26 mouse cellular contexts compared by ENCODE assay signal in genomic region chr11:102941236-102941635, GRCm38 (mm10). TPM values are rescaled to one million over a fixed set of nuclear protein-coding genes. Genes with fewer than 3 reads are reported as not detected.
DNase-seq lines count a peak whose midpoint lies in the region; ATAC-seq and TF ChIP-seq lines count a peak whose summit lies in the region.
"Had no signal": no experiment of that assay in that cellular context is flagged by ENCODE, and none has a peak within 500 bp of the region (broad histone marks: within the 10 kb centered on the region; RNA-seq: fewer than 3 reads in every experiment).

No protein-coding gene starts in this region.

- H3K9me3 ChIP-seq in hindbrain, embryonic 13.5 days, result no peaks in the 10 kb centered on the region
- H3K9me3 ChIP-seq in hindbrain, embryonic 10.5 days, result no peaks in the 10 kb centered on the region
- H3K9me3 ChIP-seq in CH12.LX (replicated peaks; ENCODE audit: low read length) (peaks cover 12% of the 10 kb centered on the region), ES-E14 (ENCODE audit: control insufficient read depth, insufficient read depth, low read depth, low read length) (no peaks in the 10 kb centered on the region), MEL (replicated peaks; ENCODE audit: insufficient read depth, low read length) (no peaks in the 10 kb centered on the region)

- H3K9ac ChIP-seq in hindbrain, embryonic 13.5 days, result peak overlapping the region; percentile 24; the same call in 1 of the 2 replicates
- H3K9ac ChIP-seq in CH12.LX (ENCODE audit: insufficient read depth, low read depth), result no peak overlapping the region
- no peak overlapping the region for H3K9ac ChIP-seq in ES-E14 (ENCODE audit: insufficient read depth, low read depth, low read length, poor library complexity, severe bottlenecking)
- no peak overlapping the region for H3K9ac ChIP-seq in MEL (ENCODE audit: control insufficient read depth, low read depth, low read length, poor library complexity, severe bottlenecking)

- DNase-seq in hindbrain, embryonic 10.5 days (ENCODE audit: low spot score), result no peak
- DNase-seq in CH12.LX (ENCODE audit: extremely low read depth) (no peak), ES-E14 (ENCODE audit: low read depth, low spot score) (no peak), MEL (ENCODE audit: low read depth, low spot score) (no peak)
- no peak for DNase-seq in kidney, adult 9 months
- no peak for DNase-seq in spleen, postnatal 36 days (ENCODE audit: low spot score in 2 of 2)
- no peak for DNase-seq in heart, postnatal 14 days
- DNase-seq: adrenal gland, adult 2 months; adrenal gland, adult 8-10 months; adrenal gland, postnatal 10 days; adrenal gland, postnatal 14 days; adrenal gland, postnatal 25 days; adrenal gland, postnatal 36 days; B cell, adult 2 months; cerebellum, adult 11 months; cerebellum, adult 11-12 months; cerebellum, adult 18-20 months; cerebellum, adult 2 months; cerebellum, adult 8-10 months had no signal

- no peak for ATAC-seq in hindbrain, embryonic 13.5 days (ENCODE audit: low FRiP score)
- ATAC-seq: activated CD4-positive, CD25-positive, alpha-beta regulatory T cell, adult 4 months; CD4-positive, CD25-positive, alpha-beta regulatory T cell, adult 4 months; Patski had no signal

- peaks cover 64% of the 10 kb centered on the region for H3K4me1 ChIP-seq in hindbrain, embryonic 13.5 days (replicated peaks)
- peaks cover 52% of the 10 kb centered on the region for H3K4me1 ChIP-seq in hindbrain, embryonic 10.5 days (replicated peaks)
- H3K4me1 ChIP-seq in CH12.LX (ENCODE audit: control insufficient read depth in 1 of 2, insufficient read depth in 2 of 2), result peaks cover 3 to 32% of the 10 kb centered on the region in 2 experiments
- H3K4me1 ChIP-seq in ES-E14 (ENCODE audit: control insufficient read depth in 2 of 2, insufficient read depth in 2 of 2, low read length in 2 of 2, poor library complexity in 1 of 2), result peaks cover 0 to 4% of the 10 kb centered on the region in 2 experiments; a peak in 2 of 4 replicates
- peaks cover 0 to 10% of the 10 kb centered on the region in 2 experiments; a peak in 1 of 4 replicates for H3K4me1 ChIP-seq in MEL (ENCODE audit: control insufficient read depth in 1 of 2, insufficient read depth in 2 of 2, low read length in 2 of 2)

- in situ Hi-C loops in CH12.LX (cut with MboI; ENCODE audit: low pct_ligation_motif_present, low pct_unique_long_range_greater_than_20kb, low sequenced_read_pairs) (no loop called here), ES-E14 (cut with MboI; ENCODE audit: low sequenced_read_pairs in 2 of 2, unreplicated experiment in 2 of 2) (no loop called here)

- no peaks in the 10 kb centered on the region for H3K36me3 ChIP-seq in hindbrain, embryonic 13.5 days
- no peaks in the 10 kb centered on the region for H3K36me3 ChIP-seq in hindbrain, embryonic 10.5 days
- H3K36me3 ChIP-seq in CH12.LX (replicated peaks in 1 of 2; ENCODE audit: control insufficient read depth in 1 of 2, insufficient read depth in 1 of 2, low read length in 1 of 2), result no peaks in the 10 kb centered on the region
- H3K36me3 ChIP-seq in ES-E14 (ENCODE audit: control insufficient read depth, insufficient read depth, low read length, poor library complexity, severe bottlenecking), result peaks cover 3% of the 10 kb centered on the region; the same call in 1 of the 2 replicates
- peaks cover 0 to 6% of the 10 kb centered on the region in 2 experiments; a peak in 2 of 4 replicates for H3K36me3 ChIP-seq in MEL (ENCODE audit: control insufficient read depth in 1 of 2, insufficient read depth in 2 of 2, low read length in 2 of 2)
- H3K36me3 ChIP-seq: G1E had no signal

- no peak for TF ChIP-seq EP300 in CH12.LX (IDR thresholded peaks at IDR 0.05; ENCODE audit: low read length)
- no peak for TF ChIP-seq EP300 in MEL (IDR thresholded peaks at IDR 0.05; ENCODE audit: low read depth in 1 of 2, low read length in 2 of 2)

- WGBS in hindbrain, embryonic 13.5 days, result 53% methylated on average over 6 of the region's 6 CpGs
- 63% methylated on average over 6 of the region's 6 CpGs for WGBS in hindbrain, embryonic 10.5 days

- TF ChIP-seq POLR2A in CH12.LX (IDR thresholded peaks at IDR 0.05; ENCODE audit: low read depth, low read length) (no peak), MEL (IDR thresholded peaks at IDR 0.05; ENCODE audit: control insufficient read depth in 1 of 2, insufficient read depth in 1 of 2, low read depth in 1 of 2, low read length in 2 of 2, poor library complexity in 1 of 2) (no peak)

- no peak for TF ChIP-seq RAD21 in CH12.LX (IDR thresholded peaks at IDR 0.05; ENCODE audit: low read depth, low read length)
- TF ChIP-seq RAD21 in MEL (IDR thresholded peaks at IDR 0.05; ENCODE audit: low read depth, low read length), result no peak

- no peak overlapping the region for H3K4me2 ChIP-seq in hindbrain, embryonic 13.5 days
- H3K4me2 ChIP-seq in CH12.LX (ENCODE audit: insufficient read depth, low read depth, poor library complexity, severe bottlenecking), result no peak overlapping the region

- no peak for TF ChIP-seq CTCF in CH12.LX (conservative IDR thresholded peaks at IDR 0.05 in 1 of 2, IDR thresholded peaks at IDR 0.05 in 1 of 2; ENCODE audit: low read depth in 2 of 2, low read length in 2 of 2)
- no peak for TF ChIP-seq CTCF in MEL (IDR thresholded peaks at IDR 0.05 in 2 of 3, conservative IDR thresholded peaks at IDR 0.05 in 1 of 3; ENCODE audit: control insufficient read depth in 1 of 3, insufficient read depth in 1 of 3, low read depth in 2 of 3, low read length in 3 of 3, poor library complexity in 1 of 3, severe bottlenecking in 1 of 3)

- no peaks in the 10 kb centered on the region for H3K79me2 ChIP-seq in CH12.LX (replicated peaks; ENCODE audit: control insufficient read depth, extremely low read depth, insufficient read depth, poor library complexity, severe bottlenecking)
- H3K79me2 ChIP-seq in MEL (ENCODE audit: control insufficient read depth, insufficient read depth, low read length, poor library complexity), result no peaks in the 10 kb centered on the region

- H3K27me3 ChIP-seq in hindbrain, embryonic 13.5 days, result peaks cover 79% of the 10 kb centered on the region
- H3K27me3 ChIP-seq in hindbrain, embryonic 10.5 days (ENCODE audit: insufficient read depth, poor library complexity, severe bottlenecking), result peaks cover 79% of the 10 kb centered on the region
- H3K27me3 ChIP-seq in CH12.LX (replicated peaks), result peaks cover 57% of the 10 kb centered on the region
- peaks cover 1 to 4% of the 10 kb centered on the region in 2 experiments for H3K27me3 ChIP-seq in MEL (ENCODE audit: control insufficient read depth in 1 of 2, insufficient read depth in 2 of 2, low read length in 2 of 2)
- H3K27me3 ChIP-seq: Patski had no signal

- intact Hi-C loops in heart, postnatal 14 days (cut with DNase I), result no loop called here

- H3K4me3 ChIP-seq in hindbrain, embryonic 13.5 days, result no peak overlapping the region
- no peak overlapping the region for H3K4me3 ChIP-seq in hindbrain, embryonic 10.5 days
- H3K4me3 ChIP-seq in CH12.LX (replicated peaks in 1 of 3; ENCODE audit: low read depth in 2 of 3, low read length in 2 of 3, poor library complexity in 1 of 3) (no peak overlapping the region), ES-E14 (ENCODE audit: insufficient read depth in 1 of 2, low read depth in 1 of 2, low read length in 2 of 2, poor library complexity in 1 of 2, severe bottlenecking in 1 of 2) (no peak overlapping the region), MEL (ENCODE audit: control insufficient read depth in 1 of 2, insufficient read depth in 1 of 2, low read depth in 2 of 2, low read length in 2 of 2) (no peak overlapping the region)

- dilution Hi-C loops in CH12.LX (cut with MboI; ENCODE audit: extremely low pct_ligation_motif_present, extremely low pct_unique_long_range_greater_than_20kb, low sequenced_read_pairs), result no loop called here

- H3K27ac ChIP-seq in hindbrain, embryonic 13.5 days, result no peak overlapping the region
- H3K27ac ChIP-seq in hindbrain, embryonic 10.5 days, result no peak overlapping the region
- H3K27ac ChIP-seq in CH12.LX (ENCODE audit: insufficient read depth, low read depth) (no peak overlapping the region), ES-E14 (ENCODE audit: insufficient read depth, low read depth, low read length, poor library complexity, severe bottlenecking) (no peak overlapping the region), MEL (ENCODE audit: control insufficient read depth, low read depth, low read length) (no peak overlapping the region)

RNA-seq across cellular contexts. Expression of gene C1ql1, which starts 5.3 kb away (rescaled TPM):
- 5.2 and 5.7 TPM in 2 replicates for polyA plus RNA-seq in hindbrain, embryonic 13.5 days (2015; fragmentation: Nextera tagmentation; extraction: Ambion mirVana)
- polyA plus RNA-seq in hindbrain, embryonic 10.5 days (2016; fragmentation: Nextera tagmentation; extraction: Ambion mirVana), result 4.4 and 11.5 TPM in 2 replicates
- not detected in 2 replicates for total RNA-seq in CH12.LX (2012; rRNA removed)
- total RNA-seq in CH12.LX (2014; rRNA removed), result not detected in 2 replicates
- polyA plus RNA-seq in CH12.LX (2012; ENCODE audit: insufficient read length, low read depth), result not detected in 2 replicates
- total RNA-seq in ES-E14 (2012; rRNA removed), result 3.3 and 3.7 TPM in 2 replicates
- total RNA-seq in MEL (2012; rRNA removed), result not detected in 2 replicates
- not detected for polyA plus RNA-seq in MEL (2012; ENCODE audit: insufficient read depth in 1 of 2, insufficient read length in 2 of 2, low read depth in 1 of 2, low replicate concordance in 2 of 2, missing spikeins in 1 of 2)
- total RNA-seq in heart, postnatal 14 days (2021), result under 1 TPM; 0.19 to 0.20 TPM
- total RNA-seq: G1E had no signal
- polyA plus RNA-seq: activated CD4-positive, CD25-positive, alpha-beta regulatory T cell, adult 4 months; CD4-positive, CD25-positive, alpha-beta regulatory T cell, adult 4 months; G1E had no signal

RNA-seq across cellular contexts. Expression of gene Kif18b, which starts 16.3 kb away (rescaled TPM):
- 2.4 and 2.6 TPM in 2 replicates for polyA plus RNA-seq in hindbrain, embryonic 13.5 days (2015; fragmentation: Nextera tagmentation; extraction: Ambion mirVana)
- 11.6 and 12.2 TPM in 2 replicates for polyA plus RNA-seq in hindbrain, embryonic 10.5 days (2016; fragmentation: Nextera tagmentation; extraction: Ambion mirVana)
- total RNA-seq in CH12.LX (2012; rRNA removed), result 50.1 and 54.4 TPM in 2 replicates
- 30.5 and 32.6 TPM in 2 replicates for total RNA-seq in CH12.LX (2014; rRNA removed)
- 47.6 and 54.0 TPM in 2 replicates for polyA plus RNA-seq in CH12.LX (2012; ENCODE audit: insufficient read length, low read depth)
- 38.4 and 51.0 TPM in 2 replicates for total RNA-seq in ES-E14 (2012; rRNA removed)
- total RNA-seq in MEL (2012; rRNA removed), result 36.1 and 40.8 TPM in 2 replicates
- 100 to 1,000 TPM in 1 of 2 experiments, 10 to 100 TPM in 1; 45.7 to 116 TPM for polyA plus RNA-seq in MEL (2012; ENCODE audit: insufficient read depth in 1 of 2, insufficient read length in 2 of 2, low read depth in 1 of 2, low replicate concordance in 2 of 2, missing spikeins in 1 of 2)
- 1 to 10 TPM; 2.1 to 3.3 TPM for total RNA-seq in heart, postnatal 14 days (2021)

RNA-seq across cellular contexts. Expression of gene Gfap, which starts 40.5 kb away (rescaled TPM):
- polyA plus RNA-seq in hindbrain, embryonic 13.5 days (2015; fragmentation: Nextera tagmentation; extraction: Ambion mirVana), result 0.12 and 0.18 TPM in 2 replicates
- polyA plus RNA-seq in hindbrain, embryonic 10.5 days (2016; fragmentation: Nextera tagmentation; extraction: Ambion mirVana), result 0.17 TPM in 1 of 2 replicates, not detected in the other
- total RNA-seq in CH12.LX (2012; rRNA removed), result not detected in 2 replicates
- total RNA-seq in CH12.LX (2014; rRNA removed), result not detected in 2 replicates
- not detected in 2 replicates for polyA plus RNA-seq in CH12.LX (2012; ENCODE audit: insufficient read length, low read depth)
- total RNA-seq in ES-E14 (2012; rRNA removed), result 0.36 and 0.42 TPM in 2 replicates
- 1.3 and 2.0 TPM in 2 replicates for total RNA-seq in MEL (2012; rRNA removed)
- 1 to 10 TPM in 1 of 2 experiments, not detected in 1; 2.5 TPM for polyA plus RNA-seq in MEL (2012; ENCODE audit: insufficient read depth in 1 of 2, insufficient read length in 2 of 2, low read depth in 1 of 2, low replicate concordance in 2 of 2, missing spikeins in 1 of 2)
- under 1 TPM; 0.15 to 0.36 TPM for total RNA-seq in heart, postnatal 14 days (2021)
- total RNA-seq: G1E had no signal
- polyA plus RNA-seq: activated CD4-positive, CD25-positive, alpha-beta regulatory T cell, adult 4 months; CD4-positive, CD25-positive, alpha-beta regulatory T cell, adult 4 months; G1E had no signal

RNA-seq across cellular contexts. Expression of gene Fam187a, which starts 56.3 kb away (rescaled TPM):
- not detected in 2 replicates for polyA plus RNA-seq in hindbrain, embryonic 13.5 days (2015; fragmentation: Nextera tagmentation; extraction: Ambion mirVana)
- not detected in 2 replicates for polyA plus RNA-seq in hindbrain, embryonic 10.5 days (2016; fragmentation: Nextera tagmentation; extraction: Ambion mirVana)
- not detected in 2 replicates for total RNA-seq in CH12.LX (2012; rRNA removed)
- total RNA-seq in CH12.LX (2014; rRNA removed), result not detected in 2 replicates
- polyA plus RNA-seq in CH12.LX (2012; ENCODE audit: insufficient read length, low read depth), result not detected in 2 replicates
- total RNA-seq in ES-E14 (2012; rRNA removed), result not detected in 2 replicates
- total RNA-seq in MEL (2012; rRNA removed), result 0.08 TPM in 1 of 2 replicates, not detected in the other
- polyA plus RNA-seq in MEL (2012; ENCODE audit: insufficient read depth in 1 of 2, insufficient read length in 2 of 2, low read depth in 1 of 2, low replicate concordance in 2 of 2, missing spikeins in 1 of 2), result under 1 TPM in 1 of 2 experiments, not detected in 1; 0.08 TPM
- total RNA-seq in heart, postnatal 14 days (2021), result not detected
- total RNA-seq: adrenal gland, adult 18-20 months; adrenal gland, adult 2 months; adrenal gland, postnatal 10 days; adrenal gland, postnatal 14 days; adrenal gland, postnatal 25 days; adrenal gland, postnatal 36 days; adrenal gland, postnatal 4 days had no signal
- polyA plus RNA-seq: activated CD4-positive, CD25-positive, alpha-beta regulatory T cell, adult 4 months; adrenal gland, adult 2 months; CD4-positive, CD25-positive, alpha-beta regulatory T cell, adult 4 months; cerebellum, adult 2 months; G1E had no signal
